Mouse (Mus musculus) lung, postnatal 10 days (tissue): ENCODE measurements around the gene Slc22a20.
A peak's percentile ranks its signal among the peaks of the same experiment; 100 is the strongest.

Experiments used
- DNase-seq: peaks from one replicate; pipeline ENCODE4 v3.0.0; 2021

The Slc22a20 gene

GRCm38 (mm10) chr19:5922119-5922942, 63.6 kb downstream of the Slc22a20 start:
- peak; percentile 60 for DNase-seq

GRCm38 (mm10) chr19:5921715-5922114, 64.2 kb downstream of the Slc22a20 start:
- peak; percentile 47 for DNase-seq
